Mouse (Mus musculus) olfactory bulb, adult 2 months (tissue): Measurements from ENCODE around the gene Tenm2. TPM values are rescaled to one million over a fixed set of nuclear protein-coding genes. Genes with fewer than 3 reads are reported as not detected.

Experiments used
- H3K27ac ChIP-seq: fragments of 200-500 bp; 2 replicates; pipeline ENCODE4 v1.5.1; 2012; ENCODE audit warnings: low read depth, low read length; ENCODE audit not compliant: insufficient read depth
- H3K4me1 ChIP-seq: fragments of 200-500 bp; 2 replicates; pipeline ENCODE4 v1.6.1; 2012; ENCODE audit warnings: low read length; ENCODE audit not compliant: control insufficient read depth, insufficient read depth
- H3K4me3 ChIP-seq: fragments of 200-500 bp; 2 replicates; pipeline ENCODE4 v1.5.1; 2012; ENCODE audit warnings: mild to moderate bottlenecking, low read depth, low read length, moderate library complexity; ENCODE audit not compliant: insufficient read depth
- CTCF ChIP-seq: fragments of 200-500 bp; IDR thresholded peaks from 2 replicates; pipeline ENCODE4 v1.5.1; 2012; ENCODE audit warnings: low read depth, mild to moderate bottlenecking, low read length, moderate library complexity; ENCODE audit not compliant: insufficient read depth
- POLR2A ChIP-seq: fragments of 200-500 bp; IDR thresholded peaks from 2 replicates; pipeline ENCODE4 v1.6.1; 2012; ENCODE audit warnings: mild to moderate bottlenecking, low read depth, low read length, moderate library complexity; ENCODE audit not compliant: insufficient read depth
- WGBS: fragments of 180-500 bp; shearing (Covaris S2); methylation state at CpG from one replicate; pipeline ENCODE4 v1.1.7; 2018; 5-methylcytosine and 5-hydroxymethylcytosine counted together
- polyA plus RNA-seq: library from polyadenylated mRNA; stranded (reverse); fragments of >200 nt; gene quantifications from 2 replicates; pipeline ENCODE4 v1.2.4, GENCODE M21; 2012; ENCODE audit warnings: low replicate concordance; ENCODE audit not compliant: missing spikeins, insufficient read depth, insufficient read length

Gene Tenm2
- polyA plus RNA-seq, 1 experiment = not detected

- Histone ChIP-seq H3K4me1 (no peaks in the 10 kb centered on the region), H3K27ac (no peak overlapping the region), H3K4me3 (no peak overlapping the region)
- 44% methylated on average over 6 of the region's 6 CpGs for WGBS
- TF ChIP-seq CTCF (no peak), POLR2A (no peak)
Measured at GRCm38 (mm10) chr11:36635082-36635481, 600.7 kb downstream of the Tenm2 start.

GRCm38 (mm10) chr11:36632201-36632600 lies 603.6 kb downstream of the Tenm2 start:
- Histone ChIP-seq H3K27ac (no peak overlapping the region), H3K4me3 (no peak overlapping the region), H3K4me1 (no peaks in the 10 kb centered on the region)
- no peak for TF ChIP-seq POLR2A
- TF ChIP-seq CTCF = no peak

- 76% methylated on average over 6 of the region's 6 CpGs for WGBS
- H3K27ac ChIP-seq = no peak overlapping the region
- TF ChIP-seq CTCF = no peak
- TF ChIP-seq POLR2A = no peak
- H3K4me3 ChIP-seq = no peak overlapping the region
- no peaks in the 10 kb centered on the region for H3K4me1 ChIP-seq
Measured at GRCm38 (mm10) chr11:36613807-36614206, 622.0 kb downstream of the Tenm2 start.

- 70% methylated on average over 8 of the region's 8 CpGs for WGBS
- Histone ChIP-seq H3K27ac (no peak overlapping the region), H3K4me1 (no peaks in the 10 kb centered on the region), H3K4me3 (no peak overlapping the region)
- no peak for TF ChIP-seq POLR2A
- no peak for TF ChIP-seq CTCF
Measured at GRCm38 (mm10) chr11:36604815-36605382, 630.9 kb downstream of the Tenm2 start.

- Histone ChIP-seq H3K4me1 (no peaks in the 10 kb centered on the region), H3K4me3 (no peak overlapping the region), H3K27ac (no peak overlapping the region)
- WGBS = 44% methylated on average over 3 of the region's 3 CpGs
- TF ChIP-seq POLR2A (no peak), CTCF (no peak)
Measured at GRCm38 (mm10) chr11:36604272-36604671, 631.5 kb downstream of the Tenm2 start.

- TF ChIP-seq CTCF (no peak), POLR2A (no peak)
- Histone ChIP-seq H3K4me3 (no peak overlapping the region), H3K27ac (no peak overlapping the region), H3K4me1 (no peaks in the 10 kb centered on the region)
- 58% methylated on average over 1 of the region's 1 CpGs for WGBS
Measured at GRCm38 (mm10) chr11:36592471-36592870, 643.3 kb downstream of the Tenm2 start.

- no peak for TF ChIP-seq CTCF
- no peak for TF ChIP-seq POLR2A
- H3K4me1 ChIP-seq = no peaks in the 10 kb centered on the region
- WGBS = 63% methylated on average over 2 of the region's 2 CpGs
- H3K4me3 ChIP-seq = no peak overlapping the region
- no peak overlapping the region for H3K27ac ChIP-seq
Measured at GRCm38 (mm10) chr11:36566146-36566545, 669.6 kb downstream of the Tenm2 start.

GRCm38 (mm10) chr11:36562851-36563250 lies 672.9 kb downstream of the Tenm2 start:
- H3K27ac ChIP-seq = no peak overlapping the region
- H3K4me1 ChIP-seq = no peaks in the 10 kb centered on the region
- WGBS = 73% methylated on average over 3 of the region's 3 CpGs
- H3K4me3 ChIP-seq = no peak overlapping the region
- TF ChIP-seq POLR2A (no peak), CTCF (no peak)

- no peak overlapping the region for H3K27ac ChIP-seq
- WGBS = 79% methylated on average over 7 of the region's 7 CpGs
- no peaks in the 10 kb centered on the region for H3K4me1 ChIP-seq
- TF ChIP-seq CTCF (no peak), POLR2A (no peak)
- no peak overlapping the region for H3K4me3 ChIP-seq
Measured at GRCm38 (mm10) chr11:36560785-36561548, 674.8 kb downstream of the Tenm2 start.
